Mouse (Mus musculus) E14TG2a.4 (cell line): ENCODE measurements at regions not wholly inside any gene's neighbourhood (a gene's known extent, or its start where the extent isn't known, plus 50 kb on each side); places are given as distances from the start of the nearest gene placed in this dataset.

Source experiments
- CTCF ChIP-seq: conservative IDR thresholded peaks from 2 replicates; pipeline ENCODE4 v1.5.1; 2014; ENCODE audit warnings: low read length
- POU5F1 ChIP-seq: IDR thresholded peaks from 2 replicates; pipeline ENCODE4 v1.6.1; 2014; ENCODE audit warnings: low read length, borderline replicate concordance

DNA sequence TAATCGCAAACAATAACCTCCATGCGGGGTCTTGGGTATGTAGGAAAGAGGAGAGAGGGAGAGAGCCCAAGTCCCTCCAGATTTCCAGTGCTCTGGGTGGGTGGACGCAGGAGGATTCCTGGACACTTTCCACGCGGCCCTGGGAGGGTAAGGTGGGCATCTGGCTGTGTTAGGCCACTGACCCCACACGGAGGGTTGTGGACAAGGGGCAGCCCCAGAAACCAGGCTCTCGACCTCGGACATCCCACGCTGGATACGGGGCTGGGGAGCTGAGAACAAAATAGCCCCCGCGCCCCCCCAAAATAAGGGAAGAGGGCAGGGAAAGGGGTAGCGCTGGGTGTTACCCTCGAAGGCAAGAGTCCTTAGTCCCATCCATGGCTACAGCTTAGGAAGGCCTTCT, 150.2 kb upstream of the Robo1 start:
- no peak for TF ChIP-seq CTCF
- TF ChIP-seq POU5F1: no peak
